Mouse (Mus musculus) liver, adult 2 months (tissue): Measurements from ENCODE around the gene Ust. TPM values are rescaled to one million over a fixed set of nuclear protein-coding genes. Genes with fewer than 3 reads are reported as not detected.

Experiments
- DNase-seq: peaks from one replicate; pipeline ENCODE4 v3.0.0-alpha.2; 2011; ENCODE audit warnings: low read depth, low spot score; ENCODE audit errors: extremely low read depth
- H3K27ac ChIP-seq: fragments of 200-500 bp; replicated peaks from 2 replicates; pipeline ENCODE4 v1.5.1; 2012; ENCODE audit warnings: low read depth, mild to moderate bottlenecking, control low read depth, inconsistent platforms, low read length; ENCODE audit not compliant: insufficient read depth
- H3K27me3 ChIP-seq: fragments of 200-500 bp; 2 replicates; pipeline ENCODE4 v1.6.1; 2012; ENCODE audit warnings: mild to moderate bottlenecking, moderate library complexity, low read length, inconsistent platforms; ENCODE audit not compliant: control insufficient read depth, insufficient read depth
- H3K36me3 ChIP-seq: fragments of 200-500 bp; 2 replicates; pipeline ENCODE4 v1.6.1; 2012; ENCODE audit warnings: low read length, inconsistent platforms; ENCODE audit not compliant: control insufficient read depth, insufficient read depth
- H3K4me1 ChIP-seq: fragments of 200-500 bp; 2 replicates; pipeline ENCODE4 v1.6.1; 2011; ENCODE audit warnings: low read length; ENCODE audit not compliant: control insufficient read depth, insufficient read depth
- H3K4me3 ChIP-seq: fragments of 200-500 bp; 2 replicates; pipeline ENCODE4 v1.5.1; 2011; ENCODE audit warnings: low read depth, mild to moderate bottlenecking, control low read depth, low read length, moderate library complexity; ENCODE audit not compliant: insufficient read depth
- H3K79me2 ChIP-seq: fragments of 200-500 bp; 2 replicates; pipeline ENCODE4 v1.6.1; 2012; ENCODE audit warnings: inconsistent platforms, mild to moderate bottlenecking, low read length, moderate library complexity; ENCODE audit not compliant: control insufficient read depth, insufficient read depth
- H3K9ac ChIP-seq: fragments of 200-500 bp; 2 replicates; pipeline ENCODE4 v1.6.1; 2012; ENCODE audit warnings: low read depth, mild to moderate bottlenecking, control low read depth, inconsistent platforms, low read length
- CTCF ChIP-seq: fragments of 200-500 bp; IDR thresholded peaks from 2 replicates; pipeline ENCODE4 v1.5.1; 2011; ENCODE audit warnings: low read depth, low read length, control low read depth
- POLR2A ChIP-seq: fragments of 200-500 bp; IDR thresholded peaks from 2 replicates; pipeline ENCODE4 v1.6.1; 2011; ENCODE audit warnings: low read length, control low read depth; ENCODE audit not compliant: insufficient read depth; ENCODE audit errors: extremely low read depth
- WGBS: fragments of 180-500 bp; shearing (Covaris S2); methylation state at CpG from one replicate; pipeline ENCODE4 v1.1.7; 2018; 5-methylcytosine and 5-hydroxymethylcytosine counted together
- polyA plus RNA-seq: library from polyadenylated mRNA; depleted of rRNA; stranded (reverse); fragments of >200 nt; gene quantifications from 2 replicates; pipeline ENCODE4 v1.2.3, GENCODE M21; 2012
- total RNA-seq: library from RNA; depleted of rRNA; stranded (reverse); fragments of >200 nt; gene quantifications from 2 replicates; pipeline ENCODE4 v1.2.3, GENCODE M21; 2014

Ust gene
- total and polyA plus RNA-seq, 2 experiments: 0.27 to 0.46 TPM

DNA sequence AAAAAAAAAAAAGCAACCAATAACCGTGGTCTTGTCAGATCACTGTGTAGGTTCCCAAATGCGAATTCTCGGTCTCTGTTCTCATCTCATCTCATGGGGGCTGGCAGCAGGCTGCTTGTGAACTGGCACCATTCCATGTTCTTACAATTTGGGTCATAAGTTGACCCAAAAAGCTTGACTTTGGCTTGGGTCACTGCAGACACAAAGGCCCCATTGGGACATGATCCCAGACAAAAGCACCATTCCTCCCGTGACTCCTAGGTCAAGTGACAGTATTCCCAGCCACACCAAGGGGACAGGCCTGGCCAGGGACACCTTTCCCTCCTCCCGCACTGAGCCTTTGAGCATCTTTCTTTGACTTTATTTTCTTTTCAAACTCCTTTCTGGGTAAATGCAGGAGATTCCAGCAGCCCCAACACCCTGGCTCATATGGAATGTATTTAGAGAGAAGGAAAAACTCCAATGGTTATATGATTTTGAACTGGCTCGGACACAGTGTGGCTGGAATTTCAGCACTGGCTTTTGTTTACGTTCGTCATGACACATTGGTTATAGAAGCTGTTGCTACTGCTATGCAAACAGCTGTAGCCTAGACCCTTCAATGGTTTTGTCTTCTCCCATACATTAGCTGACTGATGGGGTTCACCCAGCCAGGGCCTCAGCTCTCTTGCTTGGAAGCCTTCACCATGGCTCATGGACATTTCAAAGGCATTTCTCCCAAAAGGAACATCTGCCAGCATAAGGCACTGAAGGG is 285.3 kb downstream of the Ust start:
- 56% methylated on average over 8 of the region's 8 CpGs for WGBS
- H3K27ac ChIP-seq: no peak overlapping the region
- no peak overlapping the region for H3K9ac ChIP-seq
- peaks cover 17% of the 10 kb centered on the region for H3K4me1 ChIP-seq
- TF ChIP-seq CTCF (no peak), POLR2A (no peak)
- H3K4me3 ChIP-seq: no peak overlapping the region
- H3K79me2 ChIP-seq: no peaks in the 10 kb centered on the region
- H3K27me3 ChIP-seq: no peaks in the 10 kb centered on the region
- no peaks in the 10 kb centered on the region for H3K36me3 ChIP-seq
- peak; percentile 79 for DNase-seq

DNA sequence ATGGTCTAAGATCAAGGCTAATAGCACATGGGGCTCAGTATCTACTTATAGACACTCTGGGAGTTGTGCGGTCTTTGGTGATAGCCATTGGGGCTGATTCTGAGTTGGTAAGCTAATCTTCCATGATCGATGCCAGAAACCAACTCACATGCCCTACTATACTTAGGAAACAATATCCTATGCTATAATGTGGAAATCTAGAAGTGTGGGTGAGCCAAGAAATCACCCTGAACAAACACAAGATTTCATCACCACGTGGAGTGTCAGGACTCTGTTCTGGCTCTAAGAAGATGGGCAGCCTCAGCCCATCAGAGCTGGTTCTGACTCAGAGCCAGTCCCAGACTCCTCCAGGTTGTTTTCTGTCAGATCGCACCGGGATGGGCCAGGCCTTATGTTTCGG is 286.1 kb downstream of the Ust start:
- Histone ChIP-seq H3K4me1 (peaks cover 19% of the 10 kb centered on the region), H3K36me3 (no peaks in the 10 kb centered on the region), H3K27me3 (no peaks in the 10 kb centered on the region), H3K4me3 (no peak overlapping the region), H3K9ac (no peak overlapping the region), H3K27ac (no peak overlapping the region), H3K79me2 (no peaks in the 10 kb centered on the region)
- DNase-seq: peak; percentile 89
- 33% methylated on average over 6 of the region's 6 CpGs for WGBS
- no peak for TF ChIP-seq POLR2A
- no peak for TF ChIP-seq CTCF

DNA sequence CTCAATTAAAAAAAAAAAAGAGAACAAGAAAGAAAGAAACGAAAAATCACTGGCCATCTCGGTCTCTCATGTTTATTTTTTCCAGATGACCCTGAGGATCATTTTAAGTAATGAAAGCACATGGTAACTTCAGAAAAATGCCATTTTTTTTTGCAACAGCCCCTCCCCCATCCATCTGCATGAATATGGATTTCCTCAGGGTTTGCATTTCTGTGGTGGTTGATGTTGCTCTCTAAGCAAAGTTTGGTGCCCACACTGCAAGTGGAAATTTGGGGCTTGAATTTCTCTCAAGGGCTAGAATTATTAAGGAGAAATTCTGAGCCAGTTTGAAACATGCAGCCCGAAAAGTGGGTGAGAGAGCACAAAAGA is 290.3 kb downstream of the Ust start:
- H3K4me3 ChIP-seq: no peak overlapping the region
- peaks cover 19% of the 10 kb centered on the region for H3K4me1 ChIP-seq
- H3K27ac ChIP-seq: no peak overlapping the region
- no peak overlapping the region for H3K9ac ChIP-seq
- TF ChIP-seq POLR2A: no peak
- no peak for TF ChIP-seq CTCF
- 43% methylated on average over 3 of the region's 3 CpGs for WGBS
- no peaks in the 10 kb centered on the region for H3K79me2 ChIP-seq
- DNase-seq: no peak
- no peaks in the 10 kb centered on the region for H3K27me3 ChIP-seq
- no peaks in the 10 kb centered on the region for H3K36me3 ChIP-seq

DNA sequence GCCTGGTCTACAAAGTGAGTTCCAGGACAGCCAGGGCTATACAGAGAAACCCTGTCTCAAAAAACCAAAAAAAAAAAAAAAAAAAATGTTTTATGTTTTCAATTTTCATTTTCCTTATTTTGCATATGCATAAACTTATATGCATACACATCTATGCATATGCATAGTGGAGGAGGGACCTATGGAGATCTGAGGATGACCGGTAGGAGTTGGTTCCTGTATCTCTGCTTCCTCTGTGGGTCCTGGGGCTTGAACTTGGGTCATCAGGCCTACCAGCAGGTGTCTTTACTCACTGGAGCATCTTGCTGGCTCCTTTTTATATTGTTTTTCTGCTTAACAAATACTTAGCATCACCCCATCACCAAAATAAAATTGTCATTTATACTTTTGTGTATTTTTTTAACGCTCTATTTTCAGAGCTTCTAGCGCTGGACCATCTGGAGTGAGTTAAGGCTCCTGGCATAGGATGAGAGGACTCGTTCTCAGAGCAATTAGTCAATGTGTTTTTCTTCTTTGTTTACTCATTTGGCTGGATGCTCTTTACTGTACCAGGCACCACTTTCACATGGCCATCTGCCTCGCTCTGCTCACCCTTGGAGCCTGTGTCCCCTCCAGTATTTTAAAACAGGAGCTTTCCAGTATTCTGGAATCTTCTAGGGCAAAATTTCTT is 290.8 kb downstream of the Ust start:
- TF ChIP-seq POLR2A: no peak
- no peak for TF ChIP-seq CTCF
- Histone ChIP-seq H3K4me1 (peaks cover 15% of the 10 kb centered on the region), H3K27ac (no peak overlapping the region), H3K27me3 (no peaks in the 10 kb centered on the region), H3K4me3 (no peak overlapping the region), H3K79me2 (no peaks in the 10 kb centered on the region), H3K36me3 (no peaks in the 10 kb centered on the region), H3K9ac (no peak overlapping the region)
- peak; percentile 90 for DNase-seq
- WGBS: 26% methylated on average over 5 of the region's 5 CpGs

DNA sequence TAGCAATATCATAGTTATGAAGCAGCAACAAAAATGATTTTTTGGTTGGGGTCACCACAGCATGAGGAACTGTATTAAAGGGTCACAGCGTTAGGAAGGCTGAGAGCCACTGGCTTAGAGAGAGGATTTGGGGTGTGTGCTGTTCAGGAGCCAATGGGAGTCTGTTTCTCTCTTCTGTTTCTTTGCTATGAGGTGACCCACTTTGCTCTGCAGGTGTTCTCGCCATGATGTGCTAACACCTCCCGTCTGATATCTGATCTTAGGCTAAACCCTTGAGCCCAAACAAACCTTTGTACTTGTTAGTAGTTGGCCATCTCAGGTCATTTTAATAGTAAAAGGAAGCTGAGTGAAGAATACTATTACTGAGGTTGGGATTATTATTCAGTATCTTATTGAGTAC is 292.0 kb downstream of the Ust start:
- Histone ChIP-seq H3K79me2 (no peaks in the 10 kb centered on the region), H3K27me3 (no peaks in the 10 kb centered on the region), H3K36me3 (no peaks in the 10 kb centered on the region), H3K4me1 (peaks cover 11% of the 10 kb centered on the region), H3K4me3 (no peak overlapping the region), H3K9ac (no peak overlapping the region), H3K27ac (no peak overlapping the region)
- TF ChIP-seq CTCF (no peak), POLR2A (no peak)
- peak; percentile 96 for DNase-seq
- WGBS: 23% methylated on average over 3 of the region's 3 CpGs

DNA sequence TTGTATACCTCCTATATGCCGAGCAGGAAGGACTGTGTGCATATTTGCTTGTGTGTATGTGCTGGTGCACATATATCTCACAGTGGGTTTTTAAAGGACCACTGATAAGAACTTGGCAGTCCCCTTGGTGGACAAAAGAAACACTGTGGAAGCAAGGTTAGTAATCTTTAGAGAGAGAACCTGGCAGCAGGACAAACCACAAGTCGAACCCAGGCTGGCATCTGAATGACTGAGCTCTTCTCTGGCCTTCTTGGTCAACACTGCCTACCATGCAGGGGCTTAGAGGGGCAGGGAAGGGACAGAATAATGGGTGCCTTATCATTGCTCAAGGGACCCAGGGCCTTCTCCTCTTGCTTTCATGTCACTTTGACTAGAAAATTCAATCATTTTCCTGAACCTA is 294.0 kb downstream of the Ust start:
- Histone ChIP-seq H3K4me3 (no peak overlapping the region), H3K27me3 (no peaks in the 10 kb centered on the region), H3K9ac (no peak overlapping the region), H3K36me3 (no peaks in the 10 kb centered on the region), H3K27ac (no peak overlapping the region), H3K4me1 (peaks cover 5% of the 10 kb centered on the region), H3K79me2 (no peaks in the 10 kb centered on the region)
- no peak for DNase-seq
- WGBS: 83% methylated on average over 2 of the region's 2 CpGs
- no peak for TF ChIP-seq POLR2A
- no peak for TF ChIP-seq CTCF
